Mouse (Mus musculus) brain, embryonic 14.5 days (tissue): ENCODE measurements around the gene Sfrp2.

Experiments
- CTCF ChIP-seq: fragments of 200-500 bp; IDR thresholded peaks from 2 replicates; pipeline ENCODE4 v1.5.1; 2012; ENCODE audit warnings: inconsistent platforms, mild to moderate bottlenecking, moderate library complexity, borderline replicate concordance; ENCODE audit not compliant: insufficient read depth, insufficient read length; ENCODE audit errors: extremely low read depth
- POLR2A ChIP-seq: fragments of 200-500 bp; IDR thresholded peaks from 2 replicates; pipeline ENCODE4 v1.6.1; 2012; ENCODE audit warnings: mild to moderate bottlenecking, inconsistent platforms, borderline replicate concordance; ENCODE audit not compliant: poor library complexity, insufficient read depth, insufficient read length, severe bottlenecking; ENCODE audit errors: extremely low read depth

DNA sequence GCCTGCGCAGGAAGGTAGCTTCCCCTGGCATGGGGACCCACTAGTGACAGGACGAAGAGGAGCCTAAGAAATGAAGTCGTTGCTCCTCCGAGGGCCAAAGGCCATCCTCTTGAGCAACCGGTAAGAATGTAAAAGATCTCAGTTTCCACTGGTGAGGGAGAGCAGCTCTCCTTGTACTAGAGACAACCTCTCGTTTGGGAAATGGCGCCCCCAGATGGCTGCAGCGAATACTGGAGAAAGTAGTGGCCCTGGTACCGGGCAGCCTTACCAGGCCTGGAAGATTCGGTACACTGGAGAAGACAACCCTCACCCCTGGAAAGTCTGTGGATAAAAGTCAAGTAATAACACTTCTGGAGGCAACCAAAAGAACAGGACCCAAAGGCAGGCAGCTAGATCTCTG lies 3.8 kb upstream of the Sfrp2 start:
- TF ChIP-seq CTCF (no peak), POLR2A (no peak)
